Mouse (Mus musculus) adrenal gland, postnatal 10 days (tissue): ENCODE results near the gene Spop. TPM values are rescaled to one million over a fixed set of nuclear protein-coding genes. Genes with fewer than 3 reads are reported as not detected.
"Not testable (repeated sequence)": the region's sequence is repeated elsewhere in the genome, so short reads cannot be mapped to it uniquely, and the experiment has no call there.

Experiments
- DNase-seq: peaks from one replicate; pipeline ENCODE4 v3.0.0; 2021; ENCODE audit warnings: mixed read lengths
- total RNA-seq, 2 experiments: library from RNA; stranded (reverse); gene quantifications; 2 replicates each; pipeline ENCODE4 v1.2.3; 2021

Spop gene
- total RNA-seq, 2 experiments from 2014 or later = 104 to 121 TPM

DNA sequence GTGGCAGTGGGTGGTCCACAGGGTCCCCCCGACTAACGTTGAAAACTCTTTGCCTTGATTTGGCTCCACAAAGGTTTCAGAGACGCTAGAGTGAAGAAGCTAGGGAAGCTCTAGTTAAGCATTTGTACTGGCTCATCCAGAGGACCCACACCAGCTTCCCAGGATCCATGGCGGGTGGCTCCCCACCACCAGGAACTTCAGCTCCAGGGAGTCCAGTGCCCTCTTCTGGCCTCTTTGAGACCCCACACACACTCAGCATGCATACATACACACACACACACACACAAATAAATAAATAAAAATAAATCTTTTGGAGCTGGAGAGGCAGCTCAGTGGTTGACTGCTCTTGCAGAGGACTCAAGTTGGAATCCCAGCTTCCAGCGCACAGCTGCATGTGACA is 84.0 kb downstream of the Spop start:
- no peak for DNase-seq

DNA sequence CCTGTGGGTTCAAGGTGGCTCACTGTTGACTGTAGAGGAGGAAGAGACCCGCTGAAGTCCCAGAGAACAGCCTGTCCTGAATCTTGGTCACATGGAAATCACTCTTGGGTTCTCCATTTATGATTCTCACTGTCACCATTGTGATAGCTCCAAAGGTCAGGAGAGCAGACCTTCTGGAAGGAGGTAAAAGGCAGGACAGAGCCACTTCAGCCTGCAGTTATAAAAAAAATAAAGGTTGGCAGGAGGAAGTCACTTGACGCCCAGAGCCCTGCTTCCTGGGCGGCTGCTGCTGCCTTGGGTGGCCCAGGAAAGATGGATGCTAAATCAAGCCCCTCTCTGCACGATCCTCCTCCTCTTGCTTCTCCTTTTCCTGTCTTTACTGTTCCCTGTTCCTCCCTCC is 86.5 kb downstream of the Spop start:
- no peak for DNase-seq

DNA sequence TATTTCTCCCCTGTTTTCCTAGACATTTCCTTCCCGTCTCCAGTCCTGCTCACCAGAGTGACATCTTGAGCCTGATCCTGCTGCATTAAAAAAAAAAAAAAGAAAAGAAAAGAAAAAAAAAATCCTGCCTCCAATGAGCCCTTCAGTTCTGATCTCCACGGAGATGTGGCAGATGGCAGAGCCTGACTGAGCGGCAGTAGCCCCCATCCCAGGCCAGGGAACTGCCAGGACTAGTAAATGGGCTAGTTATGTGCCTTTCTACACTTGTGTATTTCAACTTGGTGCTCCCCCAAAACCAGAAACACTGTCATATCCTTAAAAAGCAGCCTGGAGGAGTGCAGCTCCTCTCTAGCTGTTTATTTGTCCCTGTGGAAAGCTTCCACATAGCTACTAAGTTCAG is 87.0 kb downstream of the Spop start:
- DNase-seq = no peak

DNA sequence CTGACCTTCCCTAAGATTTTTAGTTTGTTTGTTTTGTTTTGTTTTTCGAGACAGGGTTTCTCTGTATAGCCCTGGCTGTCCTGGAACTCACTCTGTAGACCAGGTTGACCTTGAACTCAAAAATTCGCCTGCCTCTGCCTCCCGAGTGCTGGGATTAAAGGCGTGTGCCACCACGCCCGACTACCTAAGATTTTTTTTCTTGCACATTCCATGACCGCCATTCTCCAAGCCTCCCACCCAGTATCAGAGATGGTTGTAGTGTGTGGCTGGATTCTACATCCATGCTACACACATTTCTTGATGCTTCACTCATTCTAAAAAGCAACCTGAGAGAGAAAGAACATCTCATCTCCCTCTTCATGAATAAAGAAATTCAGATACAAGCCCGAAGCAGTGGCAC is 87.9 kb downstream of the Spop start:
- not testable (repeated sequence) for DNase-seq

DNA sequence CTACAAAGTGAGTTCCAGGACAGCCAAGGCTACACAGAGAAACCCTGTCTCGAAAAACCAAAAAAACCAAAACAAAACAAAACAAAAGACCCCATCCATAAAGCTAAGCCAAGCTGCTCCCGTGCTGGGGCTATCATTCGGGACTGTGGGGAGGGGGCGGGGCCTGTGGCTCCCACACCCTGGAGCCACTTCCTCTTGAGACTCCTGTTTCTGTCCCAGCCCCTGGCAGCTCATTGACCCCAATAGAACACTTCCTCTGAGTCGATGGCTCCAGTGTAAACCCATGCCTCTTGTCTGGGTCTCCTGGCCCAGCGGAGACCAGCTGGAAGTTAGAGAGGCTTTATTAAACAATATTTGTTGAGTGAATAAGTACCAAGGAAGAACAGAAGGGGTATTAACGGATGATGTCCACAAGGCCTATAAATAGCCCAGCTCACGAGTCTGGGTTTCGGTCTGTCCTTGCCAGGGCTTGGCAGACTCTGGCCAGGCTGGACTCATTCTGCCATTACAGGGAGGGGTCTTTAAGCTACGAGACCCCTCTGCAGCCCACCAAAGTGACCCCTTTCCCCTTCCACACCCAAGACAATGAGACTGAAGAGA is 89.8 kb downstream of the Spop start:
- no peak for DNase-seq

DNA sequence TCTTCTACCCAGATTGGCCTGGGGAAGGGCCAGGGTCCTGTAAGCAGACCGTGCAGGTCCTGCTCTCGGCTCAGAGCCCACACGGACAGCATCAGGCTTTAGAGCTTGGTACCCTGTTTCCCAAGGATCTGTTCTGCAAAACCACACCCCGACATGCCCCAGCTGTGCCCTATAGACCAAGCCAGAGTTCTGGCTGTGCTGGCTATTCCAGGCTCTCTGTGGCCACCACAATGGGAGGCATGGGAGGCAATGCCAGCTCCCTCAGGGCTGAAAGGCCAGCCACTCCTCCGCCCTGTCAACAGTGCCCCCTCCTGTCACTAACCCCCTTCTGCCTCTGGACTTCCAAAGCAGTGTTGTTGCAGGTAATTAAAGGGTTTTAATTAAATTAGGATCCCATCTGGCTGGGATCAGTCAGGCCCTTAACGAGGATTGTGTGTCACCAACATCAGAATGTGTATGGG is 90.4 kb downstream of the Spop start:
- no peak for DNase-seq

DNA sequence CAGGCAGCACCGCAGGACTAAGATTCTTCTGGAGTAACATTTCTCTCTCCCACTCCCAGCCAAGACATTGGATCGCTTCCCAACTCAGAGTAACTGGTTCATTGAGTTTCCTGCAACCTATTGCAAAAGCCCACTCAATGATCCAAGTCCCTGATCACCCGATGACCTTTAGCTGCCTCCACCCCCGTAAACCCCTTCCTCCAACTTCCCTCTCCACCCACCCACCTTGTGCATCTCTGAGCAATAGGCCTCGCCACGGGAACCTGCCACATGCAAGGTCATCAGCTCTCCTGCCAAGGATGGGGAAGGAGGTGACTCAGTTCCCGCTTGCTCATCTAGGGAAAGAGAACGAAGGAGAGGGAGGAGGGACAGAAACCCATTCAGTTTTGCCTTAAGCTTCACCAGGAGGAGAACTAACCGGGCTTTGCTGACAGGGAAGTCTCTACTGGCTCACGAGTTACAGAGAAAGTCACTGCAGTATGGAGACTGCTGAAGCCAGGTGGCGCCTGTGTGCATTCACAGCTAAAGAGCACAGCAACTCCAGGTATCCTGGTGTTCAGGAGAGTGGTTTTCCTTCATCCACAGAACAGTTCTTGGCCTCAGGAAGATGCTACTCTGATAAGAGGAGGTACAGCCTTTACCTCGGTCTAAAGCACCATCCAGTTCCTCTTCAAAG is 93.3 kb downstream of the Spop start:
- peak; percentile 70 for DNase-seq

DNA sequence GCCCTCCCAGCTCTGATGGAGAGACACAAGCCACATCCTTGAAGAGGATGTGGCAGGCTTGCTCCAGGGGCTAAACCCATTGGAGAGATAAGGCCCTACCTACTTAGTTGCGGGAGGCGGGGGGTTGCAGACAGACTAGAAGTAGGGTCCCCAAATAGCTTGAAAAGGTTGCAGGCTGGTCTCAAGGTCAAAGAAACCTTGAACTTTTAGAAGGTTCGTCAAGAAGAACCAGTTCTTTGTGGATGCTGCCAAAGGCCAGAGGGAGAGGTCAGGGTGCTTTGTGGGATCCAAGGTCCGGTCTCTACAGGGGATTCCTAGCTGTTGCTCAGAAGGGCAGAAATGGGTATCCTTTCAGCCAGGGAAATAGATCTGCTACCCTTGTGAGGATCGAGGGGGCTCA is 93.9 kb downstream of the Spop start:
- no peak for DNase-seq

DNA sequence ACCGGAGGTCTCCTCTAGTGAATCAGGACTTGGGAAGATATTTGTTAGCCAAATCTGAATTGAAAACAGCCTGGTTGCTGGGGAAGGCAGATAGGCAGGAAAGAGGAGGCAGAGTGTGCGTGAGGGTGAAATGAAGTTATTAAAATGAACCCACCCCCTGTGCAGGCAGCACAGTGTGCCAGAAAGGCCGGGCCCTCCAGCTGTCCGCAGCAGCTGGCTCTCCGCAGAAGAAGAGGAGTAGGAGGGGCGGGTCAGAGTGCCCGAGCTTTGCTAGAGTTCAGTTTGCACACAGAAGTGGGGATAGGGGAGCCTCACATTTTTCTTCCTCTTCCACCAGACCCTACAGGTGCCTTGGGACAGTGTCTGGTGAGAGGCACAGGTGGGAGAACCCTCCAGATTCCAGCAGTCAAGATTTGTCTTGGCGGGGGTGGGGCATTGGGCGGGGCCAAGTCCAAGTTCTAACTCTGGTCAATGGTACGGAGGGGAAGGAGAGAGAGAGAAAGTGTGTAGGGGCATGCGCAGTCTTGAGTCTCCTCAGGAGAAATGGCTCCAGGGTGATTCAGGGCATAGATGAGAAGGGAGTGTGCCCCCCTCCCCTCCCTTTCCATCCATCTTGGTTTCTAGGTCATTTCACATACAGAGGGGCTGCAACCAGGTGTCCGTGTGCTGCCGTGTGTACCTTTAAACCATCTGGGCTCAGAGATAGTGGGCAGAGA is 94.5 kb downstream of the Spop start:
- no peak for DNase-seq

DNA sequence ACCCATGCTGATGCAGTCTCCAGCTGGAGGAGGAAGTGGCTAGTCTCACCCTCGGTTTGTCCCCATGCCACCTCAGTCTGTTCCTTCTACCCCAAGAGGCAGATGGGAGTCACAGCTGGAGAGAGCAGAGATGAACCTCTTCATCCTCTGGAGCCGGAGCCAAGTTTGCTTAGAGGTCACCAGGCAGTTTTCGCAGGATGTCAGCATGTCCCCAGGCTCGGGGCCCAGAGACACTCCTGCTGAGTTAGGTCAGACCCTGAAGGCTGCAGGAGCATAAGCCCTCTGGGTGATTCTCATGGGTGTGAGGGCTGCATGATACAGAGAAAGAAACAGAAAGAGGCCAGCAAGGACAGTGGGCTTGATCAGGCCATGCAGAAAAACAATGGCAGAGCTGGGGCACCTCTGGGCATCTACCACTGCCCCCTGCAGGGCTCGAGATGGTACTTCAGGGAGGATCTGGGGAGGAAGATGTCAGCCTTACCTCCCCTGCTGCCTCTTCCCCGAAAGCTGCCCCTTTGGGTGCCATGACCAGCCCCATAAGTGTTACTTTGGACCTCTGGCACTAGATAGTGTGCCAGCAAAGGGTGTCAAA is 95.3 kb downstream of the Spop start:
- DNase-seq = peak; percentile 65

DNA sequence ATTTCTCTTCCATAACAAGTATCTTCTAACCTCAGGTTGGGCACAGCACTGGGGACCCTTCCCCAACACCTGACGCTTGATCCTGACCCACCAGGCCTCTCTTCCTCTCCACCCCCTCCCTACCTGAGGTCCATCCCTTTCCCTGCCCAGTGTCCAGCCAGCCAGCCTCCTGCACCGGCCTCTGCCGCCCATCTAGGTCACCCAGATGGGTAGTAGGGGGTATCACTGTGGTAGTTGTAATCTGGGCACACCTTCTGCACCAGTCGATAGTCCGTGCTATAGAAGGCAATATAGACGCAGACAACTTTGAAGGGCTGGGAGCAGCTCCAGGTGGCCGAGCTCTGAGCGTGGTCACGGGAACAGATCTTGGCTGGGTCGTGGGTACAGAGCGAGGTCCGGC is 96.8 kb downstream of the Spop start:
- no peak for DNase-seq

DNA sequence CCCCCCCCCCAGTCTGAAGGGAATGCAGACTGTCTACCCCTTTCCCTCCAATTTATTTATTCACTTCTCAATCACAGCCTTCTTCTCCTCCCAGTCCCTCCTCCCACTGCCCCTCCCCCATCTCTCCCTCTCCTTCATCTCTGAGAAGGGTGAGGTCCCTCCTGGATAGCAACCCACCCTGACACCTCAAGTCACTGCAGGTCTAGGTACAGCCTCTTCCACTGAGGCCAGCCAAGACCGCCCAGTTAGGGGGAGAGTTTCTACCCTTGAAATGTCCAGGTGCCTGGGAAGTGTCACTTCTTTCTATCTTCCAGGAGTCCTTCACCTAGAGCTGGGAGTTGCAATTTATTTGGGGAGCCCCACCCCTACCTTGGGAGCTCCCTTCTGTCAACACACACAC is 98.0 kb downstream of the Spop start:
- DNase-seq = no peak

DNA sequence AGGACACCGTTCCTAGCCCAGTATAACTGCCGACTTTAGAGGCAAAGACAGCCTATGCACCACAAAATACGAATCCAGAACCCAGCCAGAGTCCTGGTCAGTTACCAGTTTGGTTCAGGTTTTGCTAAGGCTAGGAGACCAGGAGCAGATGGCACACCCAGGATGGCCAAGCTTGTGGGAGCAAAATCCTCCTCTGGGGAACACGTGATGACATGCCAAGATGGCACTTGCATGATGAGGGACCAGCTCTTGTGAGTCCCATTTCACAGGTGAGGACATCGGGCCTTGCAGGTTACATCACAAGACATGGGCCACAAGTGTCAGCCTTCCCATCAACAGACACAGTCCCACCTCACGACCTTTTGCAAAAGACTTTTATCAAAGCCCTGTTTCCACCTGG is 98.5 kb downstream of the Spop start:
- DNase-seq = no peak

DNA sequence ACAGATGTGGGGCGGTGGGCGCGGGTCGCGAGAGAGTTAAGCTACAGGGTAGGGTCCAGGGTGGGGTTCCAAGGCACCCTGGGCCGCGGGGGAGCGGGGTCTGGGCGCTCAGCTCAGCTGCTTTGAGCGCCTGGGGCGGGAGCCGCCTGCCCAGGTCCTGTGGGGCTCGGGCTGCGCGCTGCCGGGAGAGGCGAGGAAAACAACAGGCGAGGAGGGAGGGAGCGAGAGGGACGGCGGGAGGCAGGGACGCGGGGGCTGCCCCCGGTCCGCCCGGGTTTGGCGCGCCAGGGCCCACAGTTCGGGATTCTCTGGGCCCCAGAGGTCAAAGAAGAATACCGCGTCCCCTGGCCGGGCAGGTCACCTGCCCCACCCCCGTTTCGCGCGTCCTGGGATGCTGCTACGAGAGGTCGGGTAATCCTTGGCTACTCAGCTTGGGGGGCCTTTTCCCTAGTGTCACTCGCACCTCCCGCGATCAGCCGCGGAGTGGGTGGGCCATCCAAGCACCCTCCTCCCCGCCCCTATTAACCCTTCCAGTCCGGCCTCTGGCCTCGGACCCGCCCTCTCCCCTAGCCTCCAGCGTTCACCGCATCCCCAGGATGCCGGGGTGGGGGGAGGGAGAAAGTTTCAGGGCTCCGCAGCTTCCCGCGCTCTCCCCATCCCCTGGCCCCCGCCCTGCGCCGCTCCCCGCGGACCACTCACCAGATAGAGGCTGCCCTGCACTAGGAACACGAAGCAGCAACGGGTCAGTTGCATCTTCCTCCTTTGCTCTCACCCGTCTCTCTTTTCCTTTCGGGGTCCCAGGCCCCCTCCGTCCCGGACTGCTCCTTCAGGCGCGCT is 99.8 kb downstream of the Spop start:
- DNase-seq = no peak

DNA sequence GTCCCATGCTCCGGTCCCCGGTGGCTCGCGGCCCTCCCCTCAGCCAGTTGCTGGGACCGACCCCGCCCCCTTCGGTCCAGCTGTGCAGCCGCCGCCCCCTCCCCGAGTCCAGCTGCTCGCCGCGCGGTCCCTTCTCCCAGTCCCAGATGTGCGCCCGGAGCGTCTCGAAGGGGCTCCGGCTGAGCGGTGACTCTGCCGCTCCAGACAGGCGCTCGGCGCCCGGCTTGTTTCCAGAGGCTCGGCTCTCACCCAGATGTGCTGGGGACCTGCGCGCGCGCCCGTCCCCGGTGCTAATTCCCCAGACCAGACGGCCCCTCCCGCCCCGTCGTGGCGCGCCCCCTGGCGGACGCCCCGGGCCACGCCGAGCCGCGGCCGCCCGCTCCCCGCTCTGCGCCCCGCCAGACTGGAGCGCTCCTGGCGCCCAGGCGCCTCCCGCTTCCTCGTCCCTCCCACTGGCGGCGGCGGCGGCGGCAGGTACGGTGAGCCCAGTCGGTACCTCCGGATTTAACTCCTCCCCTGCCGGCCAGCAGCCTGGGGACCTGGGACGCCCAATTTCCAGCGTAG is 100.5 kb downstream of the Spop start, which contains the start of gene Nxph3:
TSS of gene Nxph3 (minus strand) at position 273 of the 564 bp plus-strand sequence.
- DNase-seq = peak; percentile 91

DNA sequence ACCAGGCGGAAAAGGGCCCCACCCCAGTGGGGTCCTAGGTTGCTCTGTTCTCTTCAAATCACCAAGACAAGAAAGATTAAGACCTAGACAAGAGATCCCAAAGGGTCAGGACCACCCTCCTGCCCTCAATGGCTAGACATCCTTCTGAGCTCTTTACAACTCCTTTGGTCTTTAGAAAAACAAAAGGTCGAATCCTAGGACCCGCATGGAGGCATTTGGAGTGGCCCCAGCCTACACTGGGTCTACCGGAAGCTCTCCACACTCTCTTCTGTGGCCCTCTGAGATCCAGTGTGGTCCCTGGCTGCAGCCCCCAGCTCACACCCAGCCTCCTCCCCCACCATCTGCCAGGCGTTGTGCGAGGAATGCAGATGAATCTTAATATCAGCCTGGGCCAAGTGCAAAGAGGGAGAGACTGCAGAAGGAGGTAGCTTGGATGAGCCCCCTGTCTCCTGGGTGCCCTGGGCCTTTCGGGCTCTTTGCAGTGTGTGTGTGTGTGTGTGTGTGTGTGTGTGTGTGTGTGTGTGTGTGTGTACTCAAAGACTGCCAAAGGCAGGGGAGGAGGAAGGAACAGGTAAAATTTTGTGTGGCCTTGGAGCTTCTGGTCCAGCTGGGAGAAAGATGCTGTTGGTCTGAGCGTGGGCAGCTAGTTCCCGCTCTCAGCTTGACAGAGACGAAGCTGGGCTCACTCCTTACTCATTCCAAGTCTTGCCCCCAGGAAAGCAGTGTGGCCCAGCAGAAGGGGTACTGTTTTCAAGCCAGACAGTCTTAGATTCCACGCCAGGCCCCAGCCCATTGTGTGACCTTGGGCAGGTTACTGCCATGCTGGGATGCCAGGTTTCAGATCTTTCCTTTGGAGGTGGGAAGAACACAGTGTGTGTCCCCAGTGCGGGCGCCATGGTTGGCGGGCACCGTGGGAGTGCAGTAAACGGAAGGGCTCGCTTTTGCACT is 101.8 kb downstream of the Spop start:
- DNase-seq = no peak

DNA sequence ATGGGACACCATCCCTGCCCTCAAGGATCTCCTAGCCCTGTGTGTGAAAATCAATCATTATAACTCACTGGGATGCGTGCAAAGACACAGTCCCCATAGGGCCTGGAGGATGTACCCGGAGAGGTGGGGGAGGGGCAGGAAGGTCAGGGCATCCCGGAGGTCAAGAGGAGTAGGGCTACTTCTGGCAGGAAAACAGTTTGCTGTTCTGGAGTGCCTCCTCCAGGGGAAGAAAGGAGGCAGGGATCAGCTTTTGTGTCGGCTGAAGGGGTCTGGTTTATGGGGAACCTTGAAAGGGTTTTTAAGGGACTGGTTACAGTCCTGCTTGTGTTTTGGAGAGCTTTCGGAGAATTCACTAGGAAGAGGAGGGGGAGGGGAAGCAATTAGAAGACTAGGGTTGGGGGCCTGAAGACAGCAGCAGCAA is 102.6 kb downstream of the Spop start:
- no peak for DNase-seq

DNA sequence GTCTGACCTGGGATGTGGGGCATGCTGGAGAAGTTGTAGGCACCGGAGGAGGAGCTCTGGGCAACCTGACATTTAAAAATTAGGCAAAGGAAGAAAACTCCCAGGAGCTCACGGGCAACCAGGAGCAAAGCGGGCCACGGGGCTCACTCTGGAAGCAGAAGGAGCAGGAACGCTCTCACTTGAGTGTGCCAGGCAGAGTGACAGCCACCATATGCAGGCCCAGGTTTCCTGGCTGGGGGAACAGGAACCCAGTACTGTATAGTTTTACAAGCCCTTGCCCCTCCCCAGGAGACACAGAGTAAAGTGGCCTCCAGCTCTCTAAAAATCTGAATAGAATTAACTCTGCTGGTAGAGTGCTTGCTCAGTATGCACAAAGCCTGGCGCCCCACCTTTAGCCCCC is 103.3 kb downstream of the Spop start:
- no peak for DNase-seq

DNA sequence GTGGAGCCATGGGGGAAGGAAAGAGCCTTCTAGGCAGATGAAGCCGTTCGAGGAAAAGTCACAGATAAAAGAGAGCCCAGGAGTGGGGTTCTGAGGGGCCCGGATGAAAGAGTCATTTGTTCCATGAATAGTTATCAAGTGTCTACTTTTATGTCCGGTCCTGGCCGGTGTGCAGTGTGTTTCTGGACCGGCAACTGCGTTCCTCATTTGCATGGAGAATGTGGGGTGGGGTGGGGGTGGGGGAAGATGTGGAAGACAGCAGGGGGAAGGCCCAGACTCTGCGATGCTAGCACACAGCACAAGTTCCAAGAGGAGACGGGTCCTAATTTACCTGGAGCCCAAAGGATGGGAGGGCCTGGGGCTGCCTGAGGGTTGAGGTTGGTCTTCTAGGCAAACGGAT is 105.4 kb downstream of the Spop start:
- DNase-seq = no peak

DNA sequence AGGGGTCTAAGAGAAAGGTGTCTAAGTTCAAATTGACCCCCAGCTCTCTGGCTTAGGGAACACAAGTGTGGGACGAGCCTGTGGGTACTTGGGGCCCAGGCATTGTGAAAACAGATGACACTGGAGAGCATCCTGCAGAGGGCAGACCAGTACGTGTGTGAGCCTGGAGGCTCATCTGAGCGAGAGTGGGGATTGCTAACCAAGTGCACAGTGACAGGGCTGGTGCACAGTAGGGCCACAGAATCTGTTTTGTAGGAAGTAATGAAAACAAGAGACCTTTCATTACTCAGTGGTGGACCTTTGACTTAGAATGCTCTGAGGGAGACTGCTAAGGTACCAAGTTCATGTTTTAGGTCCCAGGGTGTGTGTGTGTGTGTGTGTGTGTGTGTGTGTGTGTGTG is 106.1 kb downstream of the Spop start:
- DNase-seq = no peak
